ENCODE assay signal across 11 mouse cellular contexts in genomic region chr7:142119632-142120031, GRCm38 (mm10). TPM values are rescaled to one million over a fixed set of nuclear protein-coding genes. Genes with fewer than 3 reads are reported as not detected.
A peak's percentile ranks its signal among the peaks of the same experiment; 100 is the strongest.
DNase-seq lines count a peak whose midpoint lies in the region; ATAC-seq and TF ChIP-seq lines count a peak whose summit lies in the region.
"Had no signal": no experiment of that assay in that cellular context is flagged by ENCODE, and none has a peak within 500 bp of the region (broad histone marks: within the 10 kb centered on the region; RNA-seq: fewer than 3 reads in every experiment).

No protein-coding gene starts in this region.

- WGBS in lung, adult 2 months: 10% methylated on average over 5 of the region's 5 CpGs
- 23% methylated on average over 5 of the region's 5 CpGs for WGBS in hindbrain, embryonic 14.5 days

- no peaks in the 10 kb centered on the region for H3K36me3 ChIP-seq in hindbrain, embryonic 14.5 days (replicated peaks; ENCODE audit: control insufficient read depth, insufficient read depth)

- H3K4me3 ChIP-seq in lung, adult 2 months (replicated peaks; ENCODE audit: extremely low read depth, low read depth, low read length): no peak overlapping the region
- H3K4me3 ChIP-seq in hindbrain, embryonic 14.5 days (replicated peaks; ENCODE audit: low read length): no peak overlapping the region

- no peaks in the 10 kb centered on the region for H3K27me3 ChIP-seq in hindbrain, embryonic 14.5 days (ENCODE audit: control insufficient read depth, insufficient read depth, low read length)

- no peak overlapping the region for H3K9ac ChIP-seq in hindbrain, embryonic 14.5 days

- H3K4me2 ChIP-seq in hindbrain, embryonic 14.5 days (replicated peaks): no peak overlapping the region

- no peak for TF ChIP-seq POLR2A in lung, adult 2 months (IDR thresholded peaks at IDR 0.05; ENCODE audit: borderline replicate concordance, extremely low read depth, low read depth, low read length)

- H3K4me1 ChIP-seq in lung, adult 2 months (ENCODE audit: control insufficient read depth, insufficient read depth, low read length): no peaks in the 10 kb centered on the region
- no peaks in the 10 kb centered on the region for H3K4me1 ChIP-seq in hindbrain, embryonic 14.5 days (replicated peaks; ENCODE audit: control insufficient read depth, insufficient read depth, low read length)

- no peak overlapping the region for H3K27ac ChIP-seq in hindbrain, embryonic 14.5 days

- no peaks in the 10 kb centered on the region for H3K9me3 ChIP-seq in hindbrain, embryonic 14.5 days (ENCODE audit: control insufficient read depth, low read length)

- DNase-seq in cerebellum, adult 8-10 months: peak; percentile 20
- DNase-seq in cerebellum, adult 11 months: no peak
- no peak for DNase-seq in lung, adult 2 months
- DNase-seq in lung, postnatal 25 days (ENCODE audit: low spot score): no peak
- DNase-seq in brain, adult 2 months (ENCODE audit: low read depth, low spot score): peak; percentile 59
- peak; percentile 8 for DNase-seq in lung, postnatal 36 days
- DNase-seq in ovary, adult 18-20 months (ENCODE audit: low spot score): no peak
- DNase-seq in hindbrain, embryonic 14.5 days (ENCODE audit: low spot score): no peak

- peak; percentile 40 for TF ChIP-seq CTCF in lung, adult 2 months (IDR thresholded peaks at IDR 0.05; ENCODE audit: insufficient read depth, low read length)

- no peak for ATAC-seq in hindbrain, embryonic 14.5 days (ENCODE audit: low FRiP score)

RNA-seq across cellular contexts. Expression of gene Gm45618, which starts 0.9 kb away (rescaled TPM):
- not detected in 2 replicates for polyA plus RNA-seq in lung, adult 2 months (2012; rRNA removed)
- not detected in 2 replicates for polyA plus RNA-seq in hindbrain, embryonic 14.5 days (2014; fragmentation: Nextera tagmentation; extraction: Ambion mirVana)
- polyA plus RNA-seq: gonadal fat pad, adult 2 months; limb, embryonic 11.5 days; neural tube, embryonic 14.5 days had no signal

RNA-seq across cellular contexts. Expression of gene Gm39115, which starts 16.2 kb away (rescaled TPM):
- not detected in 2 replicates for polyA plus RNA-seq in lung, adult 2 months (2012; rRNA removed)
- polyA plus RNA-seq in hindbrain, embryonic 14.5 days (2014; fragmentation: Nextera tagmentation; extraction: Ambion mirVana): not detected in 2 replicates
- polyA plus RNA-seq: gonadal fat pad, adult 2 months; limb, embryonic 11.5 days; neural tube, embryonic 14.5 days had no signal

RNA-seq across cellular contexts. Expression of gene Dusp8, which starts 24.0 kb away (rescaled TPM):
- polyA plus RNA-seq in lung, adult 2 months (2012; rRNA removed): 30.1 and 33.3 TPM in 2 replicates
- polyA plus RNA-seq in hindbrain, embryonic 14.5 days (2014; fragmentation: Nextera tagmentation; extraction: Ambion mirVana): 133 and 142 TPM in 2 replicates

RNA-seq across cellular contexts. Expression of gene Gm45337, which starts 24.8 kb away (rescaled TPM):
- not detected in 2 replicates for polyA plus RNA-seq in lung, adult 2 months (2012; rRNA removed)
- 0.15 TPM in 1 of 2 replicates, not detected in the other for polyA plus RNA-seq in hindbrain, embryonic 14.5 days (2014; fragmentation: Nextera tagmentation; extraction: Ambion mirVana)
- polyA plus RNA-seq: gonadal fat pad, adult 2 months; limb, embryonic 11.5 days; neural tube, embryonic 14.5 days had no signal

RNA-seq across cellular contexts. Expression of gene Gm29735, which starts 37.3 kb away (rescaled TPM):
- polyA plus RNA-seq in lung, adult 2 months (2012; rRNA removed): not detected in 2 replicates
- polyA plus RNA-seq in hindbrain, embryonic 14.5 days (2014; fragmentation: Nextera tagmentation; extraction: Ambion mirVana): not detected in 2 replicates
- polyA plus RNA-seq: gonadal fat pad, adult 2 months; limb, embryonic 11.5 days; neural tube, embryonic 14.5 days had no signal

Comparison
In these comparisons a context has a peak if more than half of its experiments do, and no peak if none do; other contexts are left out.
1. DNase-seq: peak in cerebellum, adult 8-10 months (single experiment), brain, adult 2 months (single experiment) and lung, postnatal 36 days (single experiment); none in cerebellum, adult 11 months (single experiment), lung, adult 2 months (single experiment), lung, postnatal 25 days (single experiment), ovary, adult 18-20 months (single experiment) and hindbrain, embryonic 14.5 days (single experiment).